In the genomic region with DNA sequence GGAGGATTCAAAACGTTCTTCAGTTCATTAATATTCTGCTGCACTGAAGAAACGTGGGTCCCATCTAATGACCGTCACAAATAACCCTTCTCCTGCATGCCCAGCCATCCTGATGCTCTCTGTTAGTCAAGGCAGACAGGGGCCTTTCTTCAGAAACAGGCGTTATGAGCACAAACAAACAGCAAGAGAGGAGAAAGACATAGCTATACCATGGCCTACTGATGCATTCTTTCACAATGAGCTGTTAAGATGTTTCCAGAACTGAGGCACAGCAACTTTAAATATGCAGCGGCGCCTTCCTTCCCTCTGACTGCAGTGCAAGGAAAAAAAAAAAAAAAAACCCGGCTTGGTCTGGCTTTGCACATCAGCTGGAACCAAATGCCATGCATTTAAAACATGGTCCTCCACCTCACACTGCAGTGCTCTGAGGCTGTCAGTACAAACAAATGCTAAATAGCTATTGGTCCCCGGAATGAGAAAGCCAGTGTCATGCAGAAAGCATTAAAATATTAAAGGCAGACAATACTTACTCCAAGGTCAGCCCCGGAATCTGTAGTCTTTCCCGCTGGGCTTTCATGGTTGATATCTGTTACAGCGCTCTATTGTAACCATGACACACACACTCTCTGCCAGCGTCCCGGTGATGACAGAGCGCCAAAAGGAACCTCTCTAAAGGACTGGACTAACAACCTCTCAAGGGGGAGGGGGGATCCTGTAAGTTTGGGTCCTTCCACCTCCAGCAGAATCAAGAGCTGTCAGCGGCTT, we compare ENCODE assay signal across 8 mouse cellular contexts.
DNase-seq lines count a peak whose midpoint lies in the region; ATAC-seq lines count a peak whose summit lies in the region.

No protein-coding gene starts in this region.

- H3K9me3 ChIP-seq in forebrain, embryonic 16.5 days (ENCODE audit: control insufficient read depth, low read length) = no peaks in the 10 kb centered on the region
- H3K9me3 ChIP-seq in kidney, embryonic 15.5 days (replicated peaks) = no peaks in the 10 kb centered on the region
- no peaks in the 10 kb centered on the region for H3K9me3 ChIP-seq in midbrain, embryonic 13.5 days

- peak; percentile 45 for DNase-seq in adrenal gland, adult 2 months
- DNase-seq in adrenal gland, adult 8-10 months = no peak
- peak; percentile 24 for DNase-seq in WW6 (ENCODE audit: low read depth, low spot score)
- no peak for DNase-seq in thymus, postnatal 25 days

- H3K4me2 ChIP-seq in forebrain, embryonic 16.5 days (ENCODE audit: low read length) = peak overlapping the region; percentile 74
- H3K4me2 ChIP-seq in kidney, embryonic 15.5 days = peak overlapping the region; percentile 61
- peak overlapping the region; percentile 64 for H3K4me2 ChIP-seq in midbrain, embryonic 13.5 days (replicated peaks)

- peak overlapping the region; percentile 41 for H3K4me3 ChIP-seq in forebrain, embryonic 16.5 days (replicated peaks; ENCODE audit: low read length)
- H3K4me3 ChIP-seq in kidney, embryonic 15.5 days (replicated peaks) = peak overlapping the region; percentile 31
- peak overlapping the region; percentile 41 for H3K4me3 ChIP-seq in midbrain, embryonic 13.5 days (replicated peaks)

- no peaks in the 10 kb centered on the region for H3K27me3 ChIP-seq in forebrain, embryonic 16.5 days (replicated peaks; ENCODE audit: control insufficient read depth, insufficient read depth, low read length)
- 0 out of 2 replicates have a peak, but pooled peaks cover 3% of the 10 kb centered on the region for H3K27me3 ChIP-seq in kidney, embryonic 15.5 days
- H3K27me3 ChIP-seq in midbrain, embryonic 13.5 days = no peaks in the 10 kb centered on the region

- no peaks in the 10 kb centered on the region for H3K36me3 ChIP-seq in forebrain, embryonic 16.5 days (ENCODE audit: control insufficient read depth, insufficient read depth)
- no peaks in the 10 kb centered on the region for H3K36me3 ChIP-seq in kidney, embryonic 15.5 days
- no peaks in the 10 kb centered on the region for H3K36me3 ChIP-seq in midbrain, embryonic 13.5 days

- H3K9ac ChIP-seq in forebrain, embryonic 16.5 days (replicated peaks; ENCODE audit: low read depth, low read length) = peak overlapping the region; percentile 57
- H3K9ac ChIP-seq in kidney, embryonic 15.5 days = no peak overlapping the region
- peak overlapping the region; percentile 54 for H3K9ac ChIP-seq in midbrain, embryonic 13.5 days (replicated peaks)

- H3K4me1 ChIP-seq in forebrain, embryonic 16.5 days (replicated peaks; ENCODE audit: control insufficient read depth, insufficient read depth, low read length) = peaks cover 14% of the 10 kb centered on the region
- H3K4me1 ChIP-seq in kidney, embryonic 15.5 days = peaks cover 14% of the 10 kb centered on the region
- peaks cover 19% of the 10 kb centered on the region for H3K4me1 ChIP-seq in midbrain, embryonic 13.5 days (replicated peaks)

- ATAC-seq in forebrain, embryonic 16.5 days = peak; percentile 82
- ATAC-seq in kidney, embryonic 15.5 days (replicated peaks; ENCODE audit: low FRiP score) = peak; percentile 52; the same call in 1 of the 2 replicates
- ATAC-seq in midbrain, embryonic 13.5 days = peak; percentile 96
- no peak for ATAC-seq in megakaryocyte progenitor cell, adult 5-6 weeks (replicated peaks; ENCODE audit: poor library complexity)

- 3% methylated on average over 15 of the region's 15 CpGs for WGBS in forebrain, embryonic 16.5 days
- WGBS in kidney, embryonic 15.5 days = 6% methylated on average over 15 of the region's 15 CpGs
- 1% methylated on average over 15 of the region's 15 CpGs for WGBS in midbrain, embryonic 13.5 days

- peak overlapping the region; percentile 47; the same call in 1 of the 2 replicates for H3K27ac ChIP-seq in forebrain, embryonic 16.5 days (ENCODE audit: low read length)
- no peak overlapping the region for H3K27ac ChIP-seq in kidney, embryonic 15.5 days
- peak overlapping the region; percentile 81 for H3K27ac ChIP-seq in midbrain, embryonic 13.5 days

Comparison
In these comparisons a context has a peak if more than half of its experiments do, and no peak if none do; other contexts are left out.
1. DNase-seq: peak in adrenal gland, adult 2 months (single experiment) and WW6 (single experiment); none in adrenal gland, adult 8-10 months (single experiment) and thymus, postnatal 25 days (single experiment).
2. Peak in every context shown above with its lines, with median percentiles within 50 percentile points of each other: H3K4me2 ChIP-seq and H3K4me3 ChIP-seq.